Mouse (Mus musculus): ENCODE measurements around the gene Ube2q2. TPM values are rescaled to one million over a fixed set of nuclear protein-coding genes. Genes with fewer than 3 reads are reported as not detected.
"Not testable (repeated sequence)": the region's sequence is repeated elsewhere in the genome, so short reads cannot be mapped to it uniquely, and the experiment has no call there.

Gene Ube2q2
- polyA plus RNA-seq, 1 experiment from 2014 or later = 10.9 TPM

DNA sequence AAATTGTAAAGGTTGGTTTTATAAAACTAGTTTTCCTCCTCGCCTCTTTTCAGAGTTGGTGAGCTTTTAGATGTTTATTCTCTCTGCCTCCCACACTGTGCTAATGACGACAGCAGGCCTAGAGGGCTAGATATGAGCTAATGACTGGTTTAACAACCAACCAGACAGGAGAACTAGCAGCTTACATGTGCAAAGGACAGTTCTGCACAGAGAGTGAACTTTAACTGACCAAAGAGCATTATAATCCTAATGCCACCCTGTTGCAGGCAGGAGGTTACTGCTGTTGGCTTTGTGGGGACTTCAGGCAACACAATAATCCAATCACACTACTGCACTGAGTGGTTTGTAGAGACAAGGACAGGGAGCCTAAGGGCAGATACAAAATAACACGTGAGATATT is 94.6 kb downstream of the Ube2q2 start:
- no peak overlapping the region for H3K27ac ChIP-seq (replicated peaks)
- no peak overlapping the region for H3K4me3 ChIP-seq (replicated peaks)
- H3K36me3 ChIP-seq (replicated peaks) = no peaks in the 10 kb centered on the region
- H3K4me1 ChIP-seq (replicated peaks) = no peaks in the 10 kb centered on the region
- ATAC-seq (ENCODE audit: insufficient read depth) = no peak
- H3K27me3 ChIP-seq = no peaks in the 10 kb centered on the region
- H3K4me2 ChIP-seq = no peak overlapping the region
- no peak overlapping the region for H3K9ac ChIP-seq
- H3K9me3 ChIP-seq (replicated peaks) = no peaks in the 10 kb centered on the region
- 63% methylated on average over 3 of the region's 3 CpGs for WGBS (ENCODE audit: insufficient replicate concordance)

DNA sequence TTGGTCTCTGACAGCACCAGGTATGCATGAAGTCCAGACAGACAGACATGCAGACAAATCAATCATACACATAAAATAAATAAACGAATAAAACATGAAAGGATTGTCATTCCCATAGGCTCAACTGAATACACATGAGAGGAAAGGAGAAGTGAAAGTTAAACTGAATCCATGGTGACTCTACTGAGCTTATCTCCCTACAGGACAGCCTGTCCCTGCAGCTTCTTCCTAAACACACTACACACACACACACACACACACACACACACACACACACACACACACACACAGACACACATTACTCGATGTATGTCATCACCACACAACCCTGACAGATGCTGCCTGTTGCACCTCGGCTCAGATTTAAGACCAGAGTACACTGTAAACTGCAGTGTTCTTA is 95.4 kb downstream of the Ube2q2 start:
- Histone ChIP-seq H3K27ac (replicated peaks) (no peak overlapping the region), H3K27me3 (no peaks in the 10 kb centered on the region), H3K9ac (no peak overlapping the region), H3K4me3 (replicated peaks) (no peak overlapping the region), H3K4me1 (replicated peaks) (no peaks in the 10 kb centered on the region), H3K36me3 (replicated peaks) (no peaks in the 10 kb centered on the region), H3K9me3 (replicated peaks) (no peaks in the 10 kb centered on the region), H3K4me2 (no peak overlapping the region)
- no peak for ATAC-seq (ENCODE audit: insufficient read depth)
- WGBS (ENCODE audit: insufficient replicate concordance) = 42% methylated on average over 3 of the region's 3 CpGs

- not testable (repeated sequence) for H3K4me2 ChIP-seq; H3K36me3 ChIP-seq (replicated peaks); ATAC-seq (ENCODE audit: insufficient read depth); H3K9me3 ChIP-seq (replicated peaks); H3K4me1 ChIP-seq (replicated peaks); H3K9ac ChIP-seq; H3K27ac ChIP-seq (replicated peaks); H3K4me3 ChIP-seq (replicated peaks); H3K27me3 ChIP-seq
- 55% methylated on average over 1 of the region's 1 CpGs for WGBS (ENCODE audit: insufficient replicate concordance)
Measured at GRCm38 (mm10) chr9:55245057-55245750, 96.5 kb downstream of the Ube2q2 start.

- H3K27me3 ChIP-seq = no peaks in the 10 kb centered on the region
- H3K4me3 ChIP-seq (replicated peaks) = no peak overlapping the region
- no peak overlapping the region for H3K4me2 ChIP-seq
- H3K9me3 ChIP-seq (replicated peaks) = no peaks in the 10 kb centered on the region
- H3K4me1 ChIP-seq (replicated peaks) = no peaks in the 10 kb centered on the region
- WGBS (ENCODE audit: insufficient replicate concordance) = 59% methylated on average over 8 of the region's 8 CpGs
- H3K36me3 ChIP-seq (replicated peaks) = no peaks in the 10 kb centered on the region
- H3K27ac ChIP-seq (replicated peaks) = no peak overlapping the region
- no peak overlapping the region for H3K9ac ChIP-seq
- no peak for ATAC-seq (ENCODE audit: insufficient read depth)
Measured at GRCm38 (mm10) chr9:55246440-55246839, 97.8 kb downstream of the Ube2q2 start.

DNA sequence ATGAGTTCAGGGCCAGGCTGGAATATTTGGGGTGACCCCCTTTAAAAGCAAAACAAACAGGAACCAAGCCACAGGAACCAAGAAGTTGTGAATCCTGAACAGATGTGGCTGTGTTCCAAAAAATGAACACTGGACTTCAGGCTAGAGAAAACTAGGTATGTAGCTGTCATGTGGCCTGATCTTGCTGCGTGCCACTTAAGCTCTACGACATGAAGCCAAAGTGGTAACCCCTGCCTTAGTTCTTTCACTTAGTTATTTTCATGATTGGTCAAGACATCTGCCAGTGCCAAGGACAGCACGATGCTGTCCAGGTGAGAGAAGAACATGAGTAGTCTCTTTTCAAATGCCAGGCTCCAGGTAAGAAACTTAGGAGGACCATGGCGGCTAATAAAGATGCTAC is 98.3 kb downstream of the Ube2q2 start:
- Histone ChIP-seq H3K27me3 (no peaks in the 10 kb centered on the region), H3K9me3 (replicated peaks) (no peaks in the 10 kb centered on the region), H3K4me1 (replicated peaks) (no peaks in the 10 kb centered on the region), H3K4me3 (replicated peaks) (no peak overlapping the region), H3K4me2 (no peak overlapping the region), H3K9ac (no peak overlapping the region), H3K36me3 (replicated peaks) (no peaks in the 10 kb centered on the region), H3K27ac (replicated peaks) (no peak overlapping the region)
- no peak for ATAC-seq (ENCODE audit: insufficient read depth)
- 73% methylated on average over 4 of the region's 4 CpGs for WGBS (ENCODE audit: insufficient replicate concordance)

DNA sequence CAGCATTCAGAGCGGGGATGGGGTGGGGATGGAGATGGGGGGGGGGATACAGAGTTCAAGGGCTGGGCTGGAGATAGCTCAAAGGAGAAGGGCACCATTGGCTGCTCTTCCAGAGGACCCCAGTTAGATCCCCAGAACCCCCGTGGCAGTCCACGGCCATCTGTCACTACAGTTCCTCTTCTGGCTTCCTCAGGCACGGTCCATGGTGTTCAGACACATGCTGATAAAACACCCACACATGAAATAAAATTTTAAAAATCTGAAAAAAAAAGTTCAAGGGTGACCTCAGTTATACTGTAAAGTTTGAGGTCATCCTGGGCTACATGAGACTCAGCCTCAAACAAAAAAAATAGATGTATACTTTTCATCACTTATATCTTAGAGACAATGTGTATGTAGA is 99.8 kb downstream of the Ube2q2 start:
- Histone ChIP-seq H3K27ac (replicated peaks) (no peak overlapping the region), H3K27me3 (no peaks in the 10 kb centered on the region), H3K4me3 (replicated peaks) (no peak overlapping the region), H3K4me1 (replicated peaks) (no peaks in the 10 kb centered on the region), H3K9ac (no peak overlapping the region), H3K9me3 (replicated peaks) (no peaks in the 10 kb centered on the region), H3K36me3 (replicated peaks) (no peaks in the 10 kb centered on the region), H3K4me2 (no peak overlapping the region)
- ATAC-seq (ENCODE audit: insufficient read depth) = no peak
- 19% methylated on average over 4 of the region's 4 CpGs for WGBS (ENCODE audit: insufficient replicate concordance)

DNA sequence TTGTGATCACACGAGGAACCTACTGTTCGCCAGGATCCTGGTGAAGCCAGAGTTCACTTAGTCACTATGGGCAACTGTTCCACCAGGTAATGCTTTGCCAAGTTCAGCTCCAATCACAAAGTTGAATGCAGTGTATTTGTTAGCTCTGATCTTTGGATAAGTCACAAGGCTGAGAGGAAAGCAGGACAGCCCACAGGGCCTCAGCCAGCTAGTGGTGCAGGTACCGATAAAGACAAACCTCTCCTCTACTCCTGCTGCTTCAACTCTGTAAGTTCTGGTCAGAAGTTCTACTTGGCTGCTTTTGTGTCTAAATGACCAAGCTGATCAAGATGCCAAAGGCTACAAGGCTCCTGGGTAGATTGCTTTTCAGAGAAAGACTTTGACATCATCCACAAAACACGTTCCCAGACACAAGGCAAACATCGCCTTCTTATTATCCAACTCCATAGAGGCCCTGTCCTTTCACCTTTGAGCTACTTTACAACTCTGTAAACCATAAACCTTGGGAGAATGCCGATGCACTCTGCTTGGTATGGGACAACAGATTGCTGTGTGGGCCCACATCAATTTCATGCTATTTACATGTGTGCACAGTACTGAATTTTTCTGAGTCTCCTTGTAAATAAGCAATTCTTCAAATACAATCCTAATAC is 102.1 kb downstream of the Ube2q2 start:
- ATAC-seq (ENCODE audit: insufficient read depth) = no peak
- Histone ChIP-seq H3K4me2 (no peak overlapping the region), H3K4me1 (replicated peaks) (no peaks in the 10 kb centered on the region), H3K27me3 (no peaks in the 10 kb centered on the region), H3K27ac (replicated peaks) (no peak overlapping the region), H3K9me3 (replicated peaks) (no peaks in the 10 kb centered on the region), H3K36me3 (replicated peaks) (no peaks in the 10 kb centered on the region), H3K9ac (no peak overlapping the region), H3K4me3 (replicated peaks) (no peak overlapping the region)
- 68% methylated on average over 6 of the region's 6 CpGs for WGBS (ENCODE audit: insufficient replicate concordance)

DNA sequence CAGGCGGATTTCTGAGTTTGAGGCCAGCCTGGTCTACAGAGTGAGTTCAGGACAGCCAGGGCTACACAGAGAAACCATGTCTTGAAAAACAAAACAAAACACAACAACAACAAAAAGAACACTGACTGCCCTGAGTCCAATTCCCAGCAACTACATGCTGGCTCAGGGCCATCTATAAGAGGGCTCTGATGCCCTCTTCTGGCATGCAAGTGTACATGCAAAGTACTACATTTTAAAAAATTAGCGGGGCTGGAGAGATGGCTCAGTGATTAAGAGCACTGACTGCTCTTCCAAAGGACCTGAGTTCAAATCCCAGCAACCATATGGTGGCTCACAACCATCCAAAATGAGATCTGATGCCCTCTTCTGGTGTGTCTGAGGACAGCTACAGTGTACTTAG is 103.4 kb downstream of the Ube2q2 start:
- WGBS (ENCODE audit: insufficient replicate concordance) = 30% methylated on average over 2 of the region's 2 CpGs
- not testable (repeated sequence) for ATAC-seq (ENCODE audit: insufficient read depth); H3K4me2 ChIP-seq; H3K4me3 ChIP-seq (replicated peaks); H3K4me1 ChIP-seq (replicated peaks); H3K27ac ChIP-seq (replicated peaks); H3K36me3 ChIP-seq (replicated peaks); H3K9me3 ChIP-seq (replicated peaks); H3K9ac ChIP-seq; H3K27me3 ChIP-seq

DNA sequence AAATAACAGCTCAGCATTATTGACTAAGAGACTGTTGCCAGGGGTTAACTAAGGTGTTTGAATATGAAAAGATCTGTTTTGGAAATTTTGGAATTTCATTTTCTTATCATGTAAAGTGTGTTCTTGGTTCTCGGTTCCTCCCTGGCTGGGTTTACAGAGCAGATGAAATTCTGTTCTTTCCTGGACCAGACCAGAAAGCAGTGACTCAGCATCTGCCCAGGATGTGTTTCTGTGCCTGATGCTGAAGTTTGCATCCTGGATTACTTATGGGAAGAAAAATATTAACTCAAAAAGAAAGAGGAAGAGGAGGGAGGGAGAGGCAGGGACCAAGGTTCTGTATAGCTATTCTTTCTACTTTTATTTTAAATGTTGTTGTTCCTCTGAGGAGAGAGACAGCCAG is 105.2 kb downstream of the Ube2q2 start:
- H3K9me3 ChIP-seq (replicated peaks) = no peaks in the 10 kb centered on the region
- no peak overlapping the region for H3K9ac ChIP-seq
- no peaks in the 10 kb centered on the region for H3K27me3 ChIP-seq
- no peak for ATAC-seq (ENCODE audit: insufficient read depth)
- H3K4me2 ChIP-seq = no peak overlapping the region
- H3K36me3 ChIP-seq (replicated peaks) = no peaks in the 10 kb centered on the region
- H3K4me1 ChIP-seq (replicated peaks) = no peaks in the 10 kb centered on the region
- WGBS (ENCODE audit: insufficient replicate concordance) = 17% methylated on average over 1 of the region's 1 CpGs
- no peak overlapping the region for H3K4me3 ChIP-seq (replicated peaks)
- H3K27ac ChIP-seq (replicated peaks) = no peak overlapping the region

DNA sequence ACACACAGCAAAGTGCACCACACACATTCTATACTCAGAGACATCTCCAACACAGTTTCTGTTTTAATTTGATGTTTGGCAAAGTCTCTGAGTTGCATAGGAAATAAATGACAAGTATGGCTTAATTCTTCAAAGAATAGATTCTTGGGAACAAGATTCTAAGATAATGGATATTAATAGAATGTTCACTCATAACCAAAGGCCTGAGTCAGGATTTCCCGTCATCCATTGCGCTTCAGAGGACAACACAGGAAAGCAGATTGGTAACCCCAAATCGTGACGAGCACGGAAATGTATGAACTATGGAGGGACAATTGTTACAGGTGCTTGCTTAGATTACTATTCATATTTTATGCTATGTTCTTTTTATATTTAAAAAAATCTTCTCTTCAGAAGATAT is 106.4 kb downstream of the Ube2q2 start:
- ATAC-seq (ENCODE audit: insufficient read depth) = no peak
- H3K9ac ChIP-seq = no peak overlapping the region
- H3K27ac ChIP-seq (replicated peaks) = no peak overlapping the region
- H3K27me3 ChIP-seq = no peaks in the 10 kb centered on the region
- no peaks in the 10 kb centered on the region for H3K4me1 ChIP-seq (replicated peaks)
- H3K4me2 ChIP-seq = no peak overlapping the region
- no peaks in the 10 kb centered on the region for H3K36me3 ChIP-seq (replicated peaks)
- no peak overlapping the region for H3K4me3 ChIP-seq (replicated peaks)
- H3K9me3 ChIP-seq (replicated peaks) = no peaks in the 10 kb centered on the region
- 66% methylated on average over 5 of the region's 5 CpGs for WGBS (ENCODE audit: insufficient replicate concordance)

- Histone ChIP-seq H3K4me1 (replicated peaks) (no peaks in the 10 kb centered on the region), H3K9me3 (replicated peaks) (no peaks in the 10 kb centered on the region), H3K27me3 (no peaks in the 10 kb centered on the region), H3K36me3 (replicated peaks) (no peaks in the 10 kb centered on the region), H3K27ac (replicated peaks) (no peak overlapping the region), H3K4me3 (replicated peaks) (no peak overlapping the region), H3K9ac (no peak overlapping the region), H3K4me2 (no peak overlapping the region)
- no peak for ATAC-seq (ENCODE audit: insufficient read depth)
- WGBS (ENCODE audit: insufficient replicate concordance) = 41% methylated on average over 4 of the region's 4 CpGs
Measured at GRCm38 (mm10) chr9:55255604-55256003, 107.0 kb downstream of the Ube2q2 start.

DNA sequence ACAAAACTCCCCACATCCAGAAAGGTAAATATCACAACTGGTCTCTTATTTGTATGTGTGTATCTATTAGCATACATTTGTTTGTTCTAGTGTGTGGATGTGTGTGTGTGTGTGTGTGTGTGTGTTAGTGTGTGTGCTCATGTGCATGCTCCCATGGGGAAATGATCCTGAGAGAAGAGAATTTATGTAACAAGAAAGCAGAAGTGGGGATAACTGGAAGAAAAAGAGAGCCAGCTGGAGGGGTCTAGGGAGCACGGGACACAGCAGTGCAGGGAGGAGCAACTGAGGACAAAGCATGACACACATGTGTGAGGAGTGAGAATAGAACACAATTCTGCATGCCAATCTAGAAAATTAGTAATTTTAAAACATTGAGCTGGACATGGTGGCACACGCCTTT is 108.5 kb downstream of the Ube2q2 start:
- Histone ChIP-seq H3K27ac (replicated peaks) (no peak overlapping the region), H3K36me3 (replicated peaks) (no peaks in the 10 kb centered on the region), H3K9ac (no peak overlapping the region), H3K27me3 (no peaks in the 10 kb centered on the region), H3K9me3 (replicated peaks) (no peaks in the 10 kb centered on the region), H3K4me2 (no peak overlapping the region), H3K4me1 (replicated peaks) (no peaks in the 10 kb centered on the region), H3K4me3 (replicated peaks) (no peak overlapping the region)
- whole genome bisulfite sequencing (ENCODE audit: insufficient replicate concordance) = 49% methylated on average over 2 of the region's 2 CpGs
- no peak for ATAC-seq (ENCODE audit: insufficient read depth)

Data from liver, embryonic 15.5 days (tissue).